Mouse (Mus musculus) intestine, embryonic 16.5 days (tissue): Measurements from ENCODE around the gene Ddrgk1. TPM values are rescaled to one million over a fixed set of nuclear protein-coding genes. Genes with fewer than 3 reads are reported as not detected.
"Not testable (repeated sequence)": the region's sequence is repeated elsewhere in the genome, so short reads cannot be mapped to it uniquely, and the experiment has no call there.

ENCODE experiments used
- ATAC-seq: fragments of 200-750 bp; cut with Nextera tagmentation; 2 replicates; pipeline ENCODE4 v1.8.0; 2017; ENCODE audit warnings: moderate TSS enrichment, moderate library complexity
- H3K27ac ChIP-seq: fragments of 300-500 bp; sonication (generic); 2 replicates; pipeline ENCODE4 v1.5.1; 2014; ENCODE audit warnings: mild to moderate bottlenecking, low read length
- H3K27me3 ChIP-seq: fragments of 300-500 bp; sonication (generic); replicated peaks from 2 replicates; pipeline ENCODE4 v1.6.1; 2014; ENCODE audit warnings: low read length, control low read depth, mixed read lengths; ENCODE audit not compliant: control insufficient read depth, insufficient read depth
- H3K36me3 ChIP-seq: fragments of 300-500 bp; sonication (generic); 2 replicates; pipeline ENCODE4 v1.6.1; 2014; ENCODE audit warnings: low read length, control low read depth; ENCODE audit not compliant: control insufficient read depth, insufficient read depth
- H3K4me1 ChIP-seq: fragments of 300-500 bp; sonication (generic); 2 replicates; pipeline ENCODE4 v1.6.1; 2014; ENCODE audit warnings: low read length, control low read depth, mixed read lengths; ENCODE audit not compliant: control insufficient read depth, insufficient read depth
- H3K4me2 ChIP-seq: fragments of 300-500 bp; sonication (generic); 2 replicates; pipeline ENCODE4 v1.6.1; 2014; ENCODE audit warnings: low read depth, low read length, control low read depth
- H3K4me3 ChIP-seq: fragments of 300-500 bp; sonication (generic); 2 replicates; pipeline ENCODE4 v1.5.1; 2014; ENCODE audit warnings: mild to moderate bottlenecking, low read length
- H3K9ac ChIP-seq: fragments of 300-500 bp; sonication (generic); 2 replicates; pipeline ENCODE4 v1.6.1; 2014; ENCODE audit warnings: low read depth, low read length
- H3K9me3 ChIP-seq: fragments of 300-500 bp; sonication (generic); 2 replicates; pipeline ENCODE4 v1.6.1; 2016; ENCODE audit warnings: low read length, control low read depth; ENCODE audit not compliant: control insufficient read depth
- WGBS: fragments of 180-500 bp; shearing (Covaris S2); extraction: QIAGEN DNeasy Blood & Tissue Kit; methylation state at CpG from one replicate; pipeline ENCODE4 v1.1.7; 2014; 5-methylcytosine and 5-hydroxymethylcytosine counted together
- polyA plus RNA-seq: library from polyadenylated mRNA; unstranded; fragments of >200 nt; fragmentation: Nextera tagmentation; extraction: Ambion mirVana; gene quantifications from 2 replicates; pipeline ENCODE4 v1.2.1, GENCODE M21; 2015

Gene Ddrgk1
- polyA plus RNA-seq, 1 experiment from 2014 or later = 88.0 TPM

- Histone ChIP-seq H3K4me3 (no peak overlapping the region), H3K27ac (no peak overlapping the region), H3K9ac (no peak overlapping the region), H3K27me3 (no peaks in the 10 kb centered on the region), H3K4me1 (no peaks in the 10 kb centered on the region), H3K36me3 (peaks cover 17% of the 10 kb centered on the region), H3K4me2 (no peak overlapping the region), H3K9me3 (no peaks in the 10 kb centered on the region)
- 94% methylated on average over 9 of the region's 9 CpGs for WGBS
- ATAC-seq = no peak
Measured at GRCm38 (mm10) chr2:130656536-130656935, 7.9 kb downstream of the Ddrgk1 start.

GRCm38 (mm10) chr2:130655660-130656339, 8.7 kb downstream of the Ddrgk1 start:
- 87% methylated on average over 6 of the region's 6 CpGs for WGBS
- no peaks in the 10 kb centered on the region for H3K27me3 ChIP-seq
- no peak overlapping the region for H3K4me2 ChIP-seq
- ATAC-seq = no peak
- no peaks in the 10 kb centered on the region for H3K9me3 ChIP-seq
- H3K4me3 ChIP-seq = no peak overlapping the region
- no peak overlapping the region for H3K9ac ChIP-seq
- H3K4me1 ChIP-seq = no peaks in the 10 kb centered on the region
- H3K27ac ChIP-seq = no peak overlapping the region
- peaks cover 17% of the 10 kb centered on the region for H3K36me3 ChIP-seq

GRCm38 (mm10) chr2:130653760-130654159, 10.7 kb downstream of the Ddrgk1 start:
- Histone ChIP-seq H3K4me1 (no peaks in the 10 kb centered on the region), H3K9me3 (no peaks in the 10 kb centered on the region), H3K27me3 (no peaks in the 10 kb centered on the region), H3K27ac (no peak overlapping the region), H3K9ac (no peak overlapping the region), H3K4me2 (no peak overlapping the region), H3K4me3 (no peak overlapping the region), H3K36me3 (peaks cover 14% of the 10 kb centered on the region)
- 80% methylated on average over 1 of the region's 1 CpGs for WGBS
- no peak for ATAC-seq

- peaks cover 10% of the 10 kb centered on the region for H3K36me3 ChIP-seq
- no peaks in the 10 kb centered on the region for H3K9me3 ChIP-seq
- H3K4me1 ChIP-seq = no peaks in the 10 kb centered on the region
- 90% methylated on average over 2 of the region's 2 CpGs for WGBS
- no peak overlapping the region for H3K9ac ChIP-seq
- no peak overlapping the region for H3K27ac ChIP-seq
- no peak for ATAC-seq
- H3K27me3 ChIP-seq = no peaks in the 10 kb centered on the region
- H3K4me2 ChIP-seq = no peak overlapping the region
- H3K4me3 ChIP-seq = no peak overlapping the region
Measured at GRCm38 (mm10) chr2:130653303-130653702, 11.2 kb downstream of the Ddrgk1 start.

- not testable (repeated sequence) for H3K4me2 ChIP-seq, H3K4me3 ChIP-seq, H3K27ac ChIP-seq, H3K9me3 ChIP-seq, H3K27me3 ChIP-seq, H3K9ac ChIP-seq, H3K36me3 ChIP-seq, H3K4me1 ChIP-seq, ATAC-seq
- WGBS = 84% methylated on average over 6 of the region's 6 CpGs
Measured at GRCm38 (mm10) chr2:130649028-130649427, 15.4 kb downstream of the Ddrgk1 start.

- H3K4me3 ChIP-seq = no peak overlapping the region
- 82% methylated on average over 4 of the region's 4 CpGs for WGBS
Measured at GRCm38 (mm10) chr2:130645198-130645597, 19.3 kb downstream of the Ddrgk1 start.

GRCm38 (mm10) chr2:130642684-130643369, 21.6 kb downstream of the Ddrgk1 start, which contains the start of gene Lzts3:
Gene Lzts3 (minus strand): TSS chr2:130642803.
- ATAC-seq = peak; percentile 80
- peak within 1 kb of the TSS; percentile 97 for H3K4me2 ChIP-seq
- WGBS = 4% methylated on average over 39 of the region's 40 CpGs
- no peaks in the 10 kb centered on the region for H3K36me3 ChIP-seq
- H3K4me3 ChIP-seq = peak within 1 kb of the TSS; percentile 74
- peak within 1 kb of the TSS; percentile 81 for H3K9ac ChIP-seq
- H3K27me3 ChIP-seq = no peaks in the 10 kb centered on the region
- H3K27ac ChIP-seq = 0 out of 2 replicates have a peak within 1 kb of the TSS, but pooled peaks have one; percentile 31
- no peaks in the 10 kb centered on the region for H3K9me3 ChIP-seq
- 0 out of 2 replicates have a peak, but pooled peaks cover 4% of the 10 kb centered on the region for H3K4me1 ChIP-seq

More at GRCm38 (mm10) chr2:130645198-130645597, 19.3 kb downstream of the Ddrgk1 start:
- no peaks in the 10 kb centered on the region for H3K27me3 ChIP-seq
- no peaks in the 10 kb centered on the region for H3K36me3 ChIP-seq
- no peak overlapping the region for H3K27ac ChIP-seq
- no peak for ATAC-seq
- 0 out of 2 replicates have a peak, but pooled peaks cover 4% of the 10 kb centered on the region for H3K4me1 ChIP-seq
- H3K9me3 ChIP-seq = no peaks in the 10 kb centered on the region
- no peak overlapping the region for H3K9ac ChIP-seq
- H3K4me2 ChIP-seq = no peak overlapping the region

- peak; percentile 3; the same call in 1 of the 2 replicates for ATAC-seq
- Histone ChIP-seq H3K9ac (peak overlapping the region; percentile 81), H3K4me2 (peak overlapping the region; percentile 97), H3K27ac (0 out of 2 replicates have a peak overlapping the region, but pooled peaks have one; percentile 31), H3K4me3 (peak overlapping the region; percentile 74), H3K27me3 (no peaks in the 10 kb centered on the region), H3K36me3 (no peaks in the 10 kb centered on the region), H3K4me1 (0 out of 2 replicates have a peak, but pooled peaks cover 4% of the 10 kb centered on the region), H3K9me3 (no peaks in the 10 kb centered on the region)
- under 1% methylated on average over 27 of the region's 27 CpGs for WGBS
Measured at GRCm38 (mm10) chr2:130642197-130642660, 22.2 kb downstream of the Ddrgk1 start.

- H3K27ac ChIP-seq = no peak overlapping the region
- peak overlapping the region; percentile 74; the same call in 1 of the 2 replicates for H3K4me3 ChIP-seq
- no peaks in the 10 kb centered on the region for H3K27me3 ChIP-seq
- 62% methylated on average over 6 of the region's 6 CpGs for WGBS
- no peaks in the 10 kb centered on the region for H3K9me3 ChIP-seq
- H3K9ac ChIP-seq = no peak overlapping the region; the same call in 1 of the 2 replicates
- H3K4me2 ChIP-seq = peak overlapping the region; percentile 97
- H3K4me1 ChIP-seq = 0 out of 2 replicates have a peak, but pooled peaks cover 4% of the 10 kb centered on the region
- ATAC-seq = no peak
- no peaks in the 10 kb centered on the region for H3K36me3 ChIP-seq
Measured at GRCm38 (mm10) chr2:130641351-130642025, 23.0 kb downstream of the Ddrgk1 start.
